Mouse (Mus musculus): Measurements from ENCODE around the gene Akap6. TPM values are rescaled to one million over a fixed set of nuclear protein-coding genes. Genes with fewer than 3 reads are reported as not detected.

The Akap6 gene
- polyA plus RNA-seq, 1 experiment from 2014 or later, result 0.11 TPM

DNA sequence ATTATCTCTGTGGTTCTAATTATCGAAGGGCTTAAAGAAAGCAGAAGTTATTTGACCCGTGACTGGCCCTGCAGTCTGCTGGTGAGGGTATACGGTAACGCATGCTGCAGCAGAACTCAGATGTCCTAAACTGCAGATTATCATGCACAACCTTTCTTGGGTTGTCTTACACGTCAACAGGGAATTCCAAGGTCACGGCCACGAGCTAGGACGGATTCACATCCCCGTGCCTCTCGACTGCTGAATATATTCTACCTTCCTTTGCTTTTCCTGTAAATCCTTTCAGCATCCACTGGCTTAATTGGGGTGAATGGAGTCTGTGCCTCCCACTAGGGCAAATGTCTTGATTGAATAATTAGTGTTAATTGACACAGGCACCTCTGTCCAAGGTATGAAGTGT lies 134.9 kb downstream of the Akap6 start:
- Histone ChIP-seq H3K9ac (ENCODE audit: low read depth, low read length) (no peak overlapping the region), H3K27ac (no peak overlapping the region), H3K4me2 (ENCODE audit: low read length) (no peak overlapping the region), H3K9me3 (replicated peaks; ENCODE audit: low read length) (no peaks in the 10 kb centered on the region), H3K27me3 (ENCODE audit: insufficient read depth, low read length) (no peaks in the 10 kb centered on the region), H3K4me1 (replicated peaks; ENCODE audit: insufficient read depth, low read length) (0 out of 2 replicates have a peak, but pooled peaks cover 7% of the 10 kb centered on the region), H3K36me3 (ENCODE audit: insufficient read depth, low read length) (no peaks in the 10 kb centered on the region), H3K4me3 (replicated peaks; ENCODE audit: low read depth, low read length) (no peak overlapping the region)
- TF ChIP-seq CTCF (IDR thresholded peaks at IDR 0.05; ENCODE audit: low read depth), result no peak
- ATAC-seq (replicated peaks; ENCODE audit: low FRiP score, low read depth) (no peak), DNase-seq (ENCODE audit: low spot score) (no peak)
- WGBS, result 43% methylated on average over 10 of the region's 10 CpGs

DNA sequence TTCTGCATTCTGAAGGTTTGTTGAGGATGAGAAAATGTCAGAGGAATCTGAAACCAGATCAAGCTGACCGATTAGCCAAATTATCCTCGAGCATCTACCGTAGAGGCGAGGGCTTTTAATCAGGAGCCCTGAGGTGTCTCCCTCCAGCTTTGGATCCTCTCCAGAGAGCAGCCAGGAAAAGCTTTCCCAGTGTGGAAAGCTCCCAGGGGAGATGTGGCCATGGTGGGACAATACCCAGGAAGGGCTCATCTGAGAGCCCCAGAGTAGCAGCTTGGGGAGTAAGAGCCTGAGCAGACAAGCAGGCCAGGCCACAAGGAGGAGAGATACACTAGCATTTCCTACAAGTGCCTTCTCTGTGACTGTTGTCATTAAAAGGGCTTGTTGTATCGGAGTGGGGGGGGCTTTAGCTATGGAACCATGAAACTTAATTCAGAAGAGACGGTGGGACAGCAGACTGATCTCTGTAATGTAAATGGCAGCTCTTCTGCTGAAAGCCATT lies 135.6 kb downstream of the Akap6 start:
- Histone ChIP-seq H3K4me1 (replicated peaks; ENCODE audit: insufficient read depth, low read length) (0 out of 2 replicates have a peak, but pooled peaks cover 7% of the 10 kb centered on the region), H3K27ac (no peak overlapping the region), H3K4me3 (replicated peaks; ENCODE audit: low read depth, low read length) (no peak overlapping the region), H3K9ac (ENCODE audit: low read depth, low read length) (no peak overlapping the region), H3K9me3 (replicated peaks; ENCODE audit: low read length) (no peaks in the 10 kb centered on the region), H3K4me2 (ENCODE audit: low read length) (no peak overlapping the region), H3K36me3 (ENCODE audit: insufficient read depth, low read length) (no peaks in the 10 kb centered on the region), H3K27me3 (ENCODE audit: insufficient read depth, low read length) (no peaks in the 10 kb centered on the region)
- no peak for ATAC-seq (replicated peaks; ENCODE audit: low FRiP score, low read depth)
- DNase-seq (ENCODE audit: low spot score), result peak; percentile 31
- TF ChIP-seq CTCF (IDR thresholded peaks at IDR 0.05; ENCODE audit: low read depth), result no peak
- 42% methylated on average over 6 of the region's 6 CpGs for WGBS

DNA sequence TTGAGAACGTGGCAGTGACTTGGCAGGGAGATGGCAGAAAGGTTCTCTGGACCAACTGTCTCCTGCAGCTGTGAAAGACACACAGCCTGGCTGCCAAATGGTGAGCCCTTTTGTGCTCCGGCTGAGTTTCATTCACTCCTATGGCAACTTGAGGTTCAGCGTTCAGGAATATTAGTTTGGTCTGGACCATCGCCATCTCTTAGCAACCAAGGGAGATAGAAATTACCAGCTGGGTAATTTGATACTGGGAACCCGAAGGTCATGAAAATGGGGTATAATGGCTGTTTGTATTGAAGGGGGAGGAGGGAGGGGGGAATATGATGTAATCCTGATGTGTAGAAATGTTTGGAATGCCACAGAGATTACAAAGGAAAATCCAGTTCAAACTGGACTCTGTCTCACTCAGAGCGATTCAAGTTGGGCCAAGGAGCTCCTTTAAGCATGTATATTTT lies 136.1 kb downstream of the Akap6 start:
- no peaks in the 10 kb centered on the region for H3K27me3 ChIP-seq (ENCODE audit: insufficient read depth, low read length)
- no peak overlapping the region for H3K4me3 ChIP-seq (replicated peaks; ENCODE audit: low read depth, low read length)
- no peak for TF ChIP-seq CTCF (IDR thresholded peaks at IDR 0.05; ENCODE audit: low read depth)
- peak; percentile 65 for DNase-seq (ENCODE audit: low spot score)
- no peaks in the 10 kb centered on the region for H3K36me3 ChIP-seq (ENCODE audit: insufficient read depth, low read length)
- no peak overlapping the region for H3K9ac ChIP-seq (ENCODE audit: low read depth, low read length)
- no peak for ATAC-seq (replicated peaks; ENCODE audit: low FRiP score, low read depth)
- no peak overlapping the region for H3K27ac ChIP-seq
- 0 out of 2 replicates have a peak, but pooled peaks cover 7% of the 10 kb centered on the region for H3K4me1 ChIP-seq (replicated peaks; ENCODE audit: insufficient read depth, low read length)
- no peak overlapping the region; the same call in 1 of the 2 replicates for H3K4me2 ChIP-seq (ENCODE audit: low read length)
- H3K9me3 ChIP-seq (replicated peaks; ENCODE audit: low read length), result no peaks in the 10 kb centered on the region
- WGBS, result 28% methylated on average over 6 of the region's 6 CpGs

DNA sequence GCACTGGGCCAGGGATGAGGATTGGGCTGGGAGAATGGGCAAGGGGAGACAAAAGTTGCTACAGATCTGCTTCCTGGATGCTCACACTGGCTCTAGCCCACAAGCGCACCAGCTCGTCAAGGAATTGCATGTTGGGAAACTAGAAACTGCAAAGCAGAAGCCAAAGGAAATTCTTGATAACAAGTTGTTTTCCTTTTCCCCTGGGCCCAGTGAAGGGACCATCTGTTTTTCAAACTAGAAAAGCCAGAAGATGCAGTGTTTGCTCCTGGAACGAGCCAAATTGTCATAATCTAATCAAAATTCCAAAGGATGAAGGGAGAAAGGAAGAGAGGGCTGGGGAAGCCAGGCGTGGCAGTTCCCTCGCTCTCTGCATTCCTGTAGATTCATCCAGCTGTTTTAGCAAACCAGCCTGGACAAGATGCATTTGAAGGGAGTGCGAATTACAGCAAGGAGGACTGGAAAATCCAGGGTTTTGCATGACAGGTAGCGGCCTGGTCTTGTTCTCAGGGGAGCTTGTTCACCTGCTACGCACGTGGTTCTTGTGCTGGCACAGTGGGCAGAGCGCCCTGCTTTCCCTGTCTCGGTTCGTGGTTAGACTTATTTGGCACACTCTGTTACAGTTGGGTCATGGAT lies 136.8 kb downstream of the Akap6 start:
- no peak for ATAC-seq (replicated peaks; ENCODE audit: low FRiP score, low read depth)
- Histone ChIP-seq H3K36me3 (ENCODE audit: insufficient read depth, low read length) (no peaks in the 10 kb centered on the region), H3K9me3 (replicated peaks; ENCODE audit: low read length) (no peaks in the 10 kb centered on the region), H3K27ac (peak overlapping the region; percentile 51; the same call in 1 of the 2 replicates), H3K4me3 (replicated peaks; ENCODE audit: low read depth, low read length) (no peak overlapping the region), H3K9ac (ENCODE audit: low read depth, low read length) (no peak overlapping the region), H3K27me3 (ENCODE audit: insufficient read depth, low read length) (no peaks in the 10 kb centered on the region), H3K4me1 (replicated peaks; ENCODE audit: insufficient read depth, low read length) (0 out of 2 replicates have a peak, but pooled peaks cover 7% of the 10 kb centered on the region), H3K4me2 (ENCODE audit: low read length) (peak overlapping the region; percentile 4; the same call in 1 of the 2 replicates)
- no peak for TF ChIP-seq CTCF (IDR thresholded peaks at IDR 0.05; ENCODE audit: low read depth)
- 55% methylated on average over 12 of the region's 12 CpGs for WGBS
- peak; percentile 40 for DNase-seq (ENCODE audit: low spot score)

DNA sequence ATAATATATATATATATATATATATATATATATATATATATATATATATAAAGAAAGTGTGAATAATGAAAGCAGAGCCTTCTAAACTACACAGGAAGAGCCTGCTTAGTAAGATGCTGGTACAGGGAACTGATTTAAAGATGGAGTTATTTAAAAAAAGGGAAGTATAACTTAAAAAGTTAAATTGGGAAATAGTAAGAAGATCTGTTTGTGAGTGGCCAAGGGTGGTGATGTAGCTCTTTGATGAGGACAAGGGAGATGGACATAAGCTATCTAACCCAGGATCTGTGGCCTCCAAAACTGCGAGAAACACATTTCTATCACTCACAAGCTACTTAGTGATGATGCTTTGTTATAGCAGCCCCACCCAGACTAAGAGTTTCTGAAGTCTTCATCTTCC lies 146.8 kb downstream of the Akap6 start:
- no peak overlapping the region for H3K9ac ChIP-seq (ENCODE audit: low read depth, low read length)
- no peak overlapping the region for H3K4me3 ChIP-seq (replicated peaks; ENCODE audit: low read depth, low read length)
- 0 out of 2 replicates have a peak, but pooled peaks cover 3% of the 10 kb centered on the region for H3K4me1 ChIP-seq (replicated peaks; ENCODE audit: insufficient read depth, low read length)
- H3K4me2 ChIP-seq (ENCODE audit: low read length), result no peak overlapping the region
- no peak for TF ChIP-seq CTCF (IDR thresholded peaks at IDR 0.05; ENCODE audit: low read depth)
- no peaks in the 10 kb centered on the region for H3K27me3 ChIP-seq (ENCODE audit: insufficient read depth, low read length)
- WGBS, result 84% methylated on average over 1 of the region's 1 CpGs
- H3K36me3 ChIP-seq (ENCODE audit: insufficient read depth, low read length), result no peaks in the 10 kb centered on the region
- DNase-seq (ENCODE audit: low spot score) (no peak), ATAC-seq (replicated peaks; ENCODE audit: low FRiP score, low read depth) (no peak)
- no peaks in the 10 kb centered on the region for H3K9me3 ChIP-seq (replicated peaks; ENCODE audit: low read length)
- H3K27ac ChIP-seq, result no peak overlapping the region

DNA sequence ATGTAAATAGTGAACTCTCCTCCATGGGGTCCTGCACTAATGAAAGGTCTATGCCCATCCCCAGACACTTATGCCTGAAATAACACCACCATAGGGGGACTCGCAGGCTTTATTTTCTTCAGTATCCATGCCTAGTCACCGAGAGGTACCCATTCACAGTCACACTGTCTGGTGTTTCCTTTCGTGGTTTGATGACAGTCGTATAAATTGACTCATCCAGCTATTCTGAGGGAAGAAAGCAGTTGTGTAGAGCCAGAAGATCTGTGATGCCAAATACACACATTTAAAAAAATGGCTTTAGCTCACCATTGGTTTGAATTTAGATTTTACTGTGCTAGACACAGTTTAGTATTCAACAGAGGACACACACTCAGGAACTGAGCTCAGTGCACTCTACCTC lies 147.8 kb downstream of the Akap6 start:
- WGBS, result 79% methylated on average over 4 of the region's 4 CpGs
- no peaks in the 10 kb centered on the region for H3K9me3 ChIP-seq (replicated peaks; ENCODE audit: low read length)
- H3K4me3 ChIP-seq (replicated peaks; ENCODE audit: low read depth, low read length), result no peak overlapping the region
- no peak overlapping the region for H3K9ac ChIP-seq (ENCODE audit: low read depth, low read length)
- DNase-seq (ENCODE audit: low spot score) (no peak), ATAC-seq (replicated peaks; ENCODE audit: low FRiP score, low read depth) (no peak)
- H3K27me3 ChIP-seq (ENCODE audit: insufficient read depth, low read length), result no peaks in the 10 kb centered on the region
- no peaks in the 10 kb centered on the region for H3K36me3 ChIP-seq (ENCODE audit: insufficient read depth, low read length)
- H3K4me2 ChIP-seq (ENCODE audit: low read length), result no peak overlapping the region
- no peak for TF ChIP-seq CTCF (IDR thresholded peaks at IDR 0.05; ENCODE audit: low read depth)
- no peak overlapping the region for H3K27ac ChIP-seq
- H3K4me1 ChIP-seq (replicated peaks; ENCODE audit: insufficient read depth, low read length), result 0 out of 2 replicates have a peak, but pooled peaks cover 3% of the 10 kb centered on the region
